Mouse (Mus musculus): ENCODE results near the gene Ralgps1.

DNA sequence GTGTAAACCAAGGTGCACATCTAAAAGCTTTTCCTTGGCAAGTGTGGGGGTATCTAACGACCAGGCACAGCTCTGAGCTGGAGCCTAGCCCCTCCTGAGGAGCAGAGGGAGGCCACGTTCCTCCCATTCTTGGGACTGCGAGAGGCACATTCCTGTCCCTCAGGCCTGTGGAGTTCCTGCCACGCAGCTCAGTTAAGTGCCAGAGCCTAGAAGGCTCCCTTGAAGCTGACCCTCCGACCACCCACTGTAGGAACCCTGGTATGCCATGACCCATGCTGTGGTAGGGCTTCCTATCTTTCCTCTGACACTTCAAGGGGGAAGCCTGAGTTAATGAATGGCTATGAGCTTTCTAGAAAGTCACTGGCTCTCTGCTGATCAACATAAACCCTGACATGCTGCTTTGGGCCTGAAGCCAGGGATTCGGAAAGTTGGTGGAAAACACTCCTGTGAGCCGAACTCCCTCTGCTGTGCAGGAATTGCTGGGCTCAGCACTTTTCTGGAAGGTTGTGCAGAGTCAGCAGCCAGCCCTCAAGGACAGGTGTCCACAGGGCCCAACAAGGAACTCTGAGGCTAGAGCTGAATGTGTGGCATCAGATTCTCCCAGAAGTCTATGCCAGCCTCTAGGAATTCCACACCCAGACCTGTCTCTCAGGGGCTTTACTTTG lies 205.4 kb downstream of the Ralgps1 start:
- TF ChIP-seq POLR2A (IDR thresholded peaks at IDR 0.05; ENCODE audit: low read depth, low read length) (no peak), CTCF (IDR thresholded peaks at IDR 0.05; ENCODE audit: extremely low read depth, insufficient read depth, insufficient read length, insufficient replicate concordance) (no peak)

All from spleen, adult 2 months (tissue).